Mouse (Mus musculus) spleen, adult 2 months (tissue): ENCODE measurements around the gene Carns1.

ENCODE experiments used
- CTCF ChIP-seq: fragments of 200-500 bp; IDR thresholded peaks from 2 replicates; pipeline ENCODE4 v1.5.1; 2011; ENCODE audit warnings: mild to moderate bottlenecking, inconsistent platforms; ENCODE audit not compliant: insufficient read depth, insufficient read length, insufficient replicate concordance; ENCODE audit errors: extremely low read depth
- POLR2A ChIP-seq: fragments of 200-500 bp; IDR thresholded peaks from 2 replicates; pipeline ENCODE4 v1.6.1; 2011; ENCODE audit warnings: low read depth, low read length, inconsistent platforms

DNA sequence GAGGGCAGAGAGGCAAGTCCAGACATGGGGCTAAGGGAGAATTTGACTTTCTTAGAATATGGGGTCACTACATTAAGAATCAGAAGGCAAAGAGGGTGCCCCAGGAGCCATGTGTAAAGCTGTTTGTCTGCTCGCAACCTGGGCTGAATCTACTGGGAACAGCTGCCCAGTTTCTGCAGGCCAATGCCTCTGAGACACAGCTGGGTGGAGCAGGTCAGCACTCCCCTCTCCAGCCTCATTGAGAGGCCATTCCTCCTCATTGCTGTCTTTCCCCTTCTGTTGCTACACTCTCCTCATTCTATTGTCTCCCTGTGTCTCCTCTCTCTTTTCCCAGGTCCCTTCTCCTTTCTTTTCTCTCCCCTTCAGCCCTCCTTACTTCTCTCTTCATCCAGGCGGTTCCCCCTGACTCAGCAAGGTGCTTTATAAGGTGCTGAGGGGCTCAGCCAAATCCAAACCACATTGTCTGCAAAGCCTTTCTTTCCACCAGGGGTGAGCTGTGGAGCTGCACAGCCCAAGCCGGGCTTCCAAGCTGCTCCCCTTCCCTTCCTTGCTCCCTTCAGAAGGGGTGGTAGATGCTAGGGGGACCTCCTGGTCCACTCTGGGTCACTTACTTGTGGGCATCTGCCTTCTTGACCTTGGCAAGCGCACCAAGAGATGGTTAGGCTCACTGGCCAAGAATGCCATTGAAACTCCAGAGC is 36.8 kb upstream of the Carns1 start:
- TF ChIP-seq CTCF, result no peak
- TF ChIP-seq POLR2A, result no peak
